Mouse (Mus musculus) ES-Bruce4 (cell line): ENCODE data around the gene Irak1bp1. TPM values are rescaled to one million over a fixed set of nuclear protein-coding genes. Genes with fewer than 3 reads are reported as not detected.

Source experiments
- H3K27ac ChIP-seq: 2 replicates; pipeline ENCODE4 v1.5.1; 2012; ENCODE audit warnings: low read length, inconsistent platforms; ENCODE audit not compliant: insufficient read depth
- H3K27me3 ChIP-seq: 2 replicates; pipeline ENCODE4 v1.6.1; 2012; ENCODE audit warnings: mild to moderate bottlenecking, low read length, inconsistent platforms; ENCODE audit not compliant: control insufficient read depth, poor library complexity, insufficient read depth, severe bottlenecking
- H3K36me3 ChIP-seq: 2 replicates; pipeline ENCODE4 v1.6.1; 2012; ENCODE audit warnings: inconsistent platforms, mild to moderate bottlenecking, low read length, moderate library complexity; ENCODE audit not compliant: control insufficient read depth, poor library complexity, insufficient read depth, severe bottlenecking
- H3K4me1 ChIP-seq: one replicate; pipeline ENCODE4 v1.8.1; 2011; ENCODE audit warnings: low read length; ENCODE audit not compliant: control insufficient read depth, insufficient read depth
- H3K4me3 ChIP-seq: 2 replicates; pipeline ENCODE4 v1.5.1; 2011; ENCODE audit warnings: low read depth, mild to moderate bottlenecking, low read length
- H3K9ac ChIP-seq: 2 replicates; pipeline ENCODE4 v1.6.1; 2012; ENCODE audit warnings: low read depth, mild to moderate bottlenecking, inconsistent platforms; ENCODE audit not compliant: poor library complexity, severe bottlenecking
- H3K9me3 ChIP-seq: replicated peaks from 2 replicates; pipeline ENCODE4 v1.6.1; 2012; ENCODE audit warnings: mild to moderate bottlenecking, low read length, inconsistent platforms; ENCODE audit not compliant: control insufficient read depth, poor library complexity, insufficient read depth, severe bottlenecking
- CTCF ChIP-seq: IDR thresholded peaks from one replicate; pipeline ENCODE4 v1.8.1; 2011; ENCODE audit warnings: low read depth, low read length
- EP300 ChIP-seq: IDR thresholded peaks from 2 replicates; pipeline ENCODE4 v1.6.1; 2011; ENCODE audit warnings: low read depth, low read length; ENCODE audit not compliant: insufficient read depth
- POLR2A ChIP-seq: IDR thresholded peaks from one replicate; pipeline ENCODE4 v1.8.1; 2011; ENCODE audit warnings: low read length; ENCODE audit not compliant: insufficient read depth
- polyA plus RNA-seq: library from polyadenylated mRNA; stranded (reverse); fragments of >200 nt; gene quantifications from 2 replicates; pipeline ENCODE4 v1.2.4, GENCODE M21; 2011; ENCODE audit warnings: low read depth; ENCODE audit not compliant: missing spikeins, insufficient read depth, insufficient read length

Irak1bp1 gene
- polyA plus RNA-seq, 1 experiment: 11.5 TPM

- TF ChIP-seq POLR2A (no peak), CTCF (no peak), EP300 (no peak)
- Histone ChIP-seq H3K36me3 (no peaks in the 10 kb centered on the region), H3K4me1 (no peaks in the 10 kb centered on the region), H3K9ac (no peak overlapping the region), H3K27me3 (no peaks in the 10 kb centered on the region), H3K9me3 (no peaks in the 10 kb centered on the region), H3K4me3 (no peak overlapping the region), H3K27ac (no peak overlapping the region)
Observed at GRCm38 (mm10) chr9:82831891-82832290, 2.6 kb downstream of the Irak1bp1 start.

GRCm38 (mm10) chr9:82835921-82836320, 6.6 kb downstream of the Irak1bp1 start:
- H3K27me3 ChIP-seq: no peaks in the 10 kb centered on the region
- H3K27ac ChIP-seq: no peak overlapping the region
- no peaks in the 10 kb centered on the region for H3K4me1 ChIP-seq
- H3K36me3 ChIP-seq: no peaks in the 10 kb centered on the region
- no peak overlapping the region for H3K9ac ChIP-seq
- H3K4me3 ChIP-seq: no peak overlapping the region
- H3K9me3 ChIP-seq: no peaks in the 10 kb centered on the region
- TF ChIP-seq EP300 (no peak), CTCF (no peak)

- Histone ChIP-seq H3K9me3 (no peaks in the 10 kb centered on the region), H3K9ac (no peak overlapping the region), H3K27me3 (no peaks in the 10 kb centered on the region), H3K4me1 (no peaks in the 10 kb centered on the region), H3K36me3 (no peaks in the 10 kb centered on the region), H3K4me3 (no peak overlapping the region), H3K27ac (no peak overlapping the region)
- TF ChIP-seq EP300 (no peak), CTCF (no peak), POLR2A (no peak)
Observed at GRCm38 (mm10) chr9:82842671-82843070, 13.3 kb downstream of the Irak1bp1 start.

GRCm38 (mm10) chr9:82854040-82854439, 24.7 kb downstream of the Irak1bp1 start:
- Histone ChIP-seq H3K4me1 (no peaks in the 10 kb centered on the region), H3K36me3 (no peaks in the 10 kb centered on the region), H3K4me3 (no peak overlapping the region), H3K27ac (no peak overlapping the region), H3K9me3 (no peaks in the 10 kb centered on the region), H3K27me3 (no peaks in the 10 kb centered on the region), H3K9ac (no peak overlapping the region)
- no peak for TF ChIP-seq CTCF
- TF ChIP-seq EP300: no peak
- TF ChIP-seq POLR2A: no peak

GRCm38 (mm10) chr9:82854973-82855614, 25.8 kb downstream of the Irak1bp1 start:
- Histone ChIP-seq H3K9ac (no peak overlapping the region), H3K9me3 (no peaks in the 10 kb centered on the region), H3K27ac (no peak overlapping the region), H3K27me3 (no peaks in the 10 kb centered on the region), H3K4me1 (no peaks in the 10 kb centered on the region), H3K36me3 (no peaks in the 10 kb centered on the region), H3K4me3 (no peak overlapping the region)
- TF ChIP-seq POLR2A (no peak), CTCF (no peak), EP300 (no peak)

- H3K9ac ChIP-seq: no peak overlapping the region
- H3K9me3 ChIP-seq: no peaks in the 10 kb centered on the region
- no peaks in the 10 kb centered on the region for H3K27me3 ChIP-seq
- H3K4me1 ChIP-seq: no peaks in the 10 kb centered on the region
- no peak overlapping the region for H3K4me3 ChIP-seq
- TF ChIP-seq POLR2A: no peak
- TF ChIP-seq EP300: no peak
- TF ChIP-seq CTCF: no peak
- H3K27ac ChIP-seq: no peak overlapping the region
- no peaks in the 10 kb centered on the region for H3K36me3 ChIP-seq
Observed at GRCm38 (mm10) chr9:82856241-82856640, 26.9 kb downstream of the Irak1bp1 start.
